Mouse (Mus musculus): ENCODE results near the gene Rnf214. TPM values are rescaled to one million over a fixed set of nuclear protein-coding genes. Genes with fewer than 3 reads are reported as not detected.

The Rnf214 gene
- polyA plus RNA-seq, 1 experiment from 2014 or later = 15.9 TPM

GRCm38 (mm10) chr9:45952057-45952456 lies 45.3 kb upstream of the Rnf214 start:
- Histone ChIP-seq H3K9me3 (ENCODE audit: low read length) (no peaks in the 10 kb centered on the region), H3K27ac (ENCODE audit: low read depth) (no peak overlapping the region), H3K4me3 (ENCODE audit: low read depth, low read length) (no peak overlapping the region), H3K27me3 (ENCODE audit: insufficient read depth, low read length) (no peaks in the 10 kb centered on the region), H3K9ac (replicated peaks) (no peak overlapping the region), H3K36me3 (replicated peaks; ENCODE audit: insufficient read depth, low read length) (peaks cover 44% of the 10 kb centered on the region), H3K4me2 (ENCODE audit: low read depth, low read length) (no peak overlapping the region), H3K4me1 (ENCODE audit: insufficient read depth) (peaks cover 19% of the 10 kb centered on the region)
- WGBS (ENCODE audit: insufficient replicate concordance) = 97% methylated on average over 4 of the region's 4 CpGs
- no peak for DNase-seq
- TF ChIP-seq CTCF (IDR thresholded peaks at IDR 0.05; ENCODE audit: low read depth) = no peak
- TF ChIP-seq EP300 (IDR thresholded peaks at IDR 0.05; ENCODE audit: low read depth) = no peak
- ATAC-seq = no peak

GRCm38 (mm10) chr9:45946872-45947183 lies 40.1 kb upstream of the Rnf214 start:
- peaks cover 13% of the 10 kb centered on the region for H3K4me1 ChIP-seq (ENCODE audit: insufficient read depth)
- H3K9ac ChIP-seq (replicated peaks) = no peak overlapping the region
- no peaks in the 10 kb centered on the region for H3K27me3 ChIP-seq (ENCODE audit: insufficient read depth, low read length)
- WGBS (ENCODE audit: insufficient replicate concordance) = 77% methylated on average over 10 of the region's 10 CpGs
- no peak for TF ChIP-seq EP300 (IDR thresholded peaks at IDR 0.05; ENCODE audit: low read depth)
- no peak for TF ChIP-seq CTCF (IDR thresholded peaks at IDR 0.05; ENCODE audit: low read depth)
- H3K4me2 ChIP-seq (ENCODE audit: low read depth, low read length) = no peak overlapping the region
- ATAC-seq (no peak), DNase-seq (no peak)
- no peak overlapping the region for H3K27ac ChIP-seq (ENCODE audit: low read depth)
- no peak overlapping the region for H3K4me3 ChIP-seq (ENCODE audit: low read depth, low read length)
- H3K9me3 ChIP-seq (ENCODE audit: low read length) = no peaks in the 10 kb centered on the region
- peaks cover 90% of the 10 kb centered on the region for H3K36me3 ChIP-seq (replicated peaks; ENCODE audit: insufficient read depth, low read length)

- H3K4me1 ChIP-seq (ENCODE audit: insufficient read depth) = peaks cover 16% of the 10 kb centered on the region
- H3K9me3 ChIP-seq (ENCODE audit: low read length) = no peaks in the 10 kb centered on the region
- no peaks in the 10 kb centered on the region for H3K27me3 ChIP-seq (ENCODE audit: insufficient read depth, low read length)
- H3K36me3 ChIP-seq (replicated peaks; ENCODE audit: insufficient read depth, low read length) = peaks cover 90% of the 10 kb centered on the region
- DNase-seq (no peak), ATAC-seq (no peak)
- no peak overlapping the region for H3K9ac ChIP-seq (replicated peaks)
- no peak overlapping the region for H3K4me2 ChIP-seq (ENCODE audit: low read depth, low read length)
- TF ChIP-seq CTCF (IDR thresholded peaks at IDR 0.05; ENCODE audit: low read depth) = no peak
- TF ChIP-seq EP300 (IDR thresholded peaks at IDR 0.05; ENCODE audit: low read depth) = no peak
- no peak overlapping the region for H3K4me3 ChIP-seq (ENCODE audit: low read depth, low read length)
- WGBS (ENCODE audit: insufficient replicate concordance) = 89% methylated on average over 16 of the region's 16 CpGs
- H3K27ac ChIP-seq (ENCODE audit: low read depth) = no peak overlapping the region
These were observed 39.6 kb upstream of the Rnf214 start for GRCm38 (mm10) chr9:45946182-45946871.

- H3K4me1 ChIP-seq (ENCODE audit: insufficient read depth) = peaks cover 16% of the 10 kb centered on the region
- DNase-seq = no peak
- no peak overlapping the region for H3K4me2 ChIP-seq (ENCODE audit: low read depth, low read length)
- 82% methylated on average over 13 of the region's 13 CpGs for WGBS (ENCODE audit: insufficient replicate concordance)
- H3K9ac ChIP-seq (replicated peaks) = no peak overlapping the region
- H3K27ac ChIP-seq (ENCODE audit: low read depth) = no peak overlapping the region
- H3K4me3 ChIP-seq (ENCODE audit: low read depth, low read length) = no peak overlapping the region
- peaks cover 91% of the 10 kb centered on the region for H3K36me3 ChIP-seq (replicated peaks; ENCODE audit: insufficient read depth, low read length)
- no peak for TF ChIP-seq CTCF (IDR thresholded peaks at IDR 0.05; ENCODE audit: low read depth)
- TF ChIP-seq EP300 (IDR thresholded peaks at IDR 0.05; ENCODE audit: low read depth) = no peak
- no peak for ATAC-seq
- H3K27me3 ChIP-seq (ENCODE audit: insufficient read depth, low read length) = no peaks in the 10 kb centered on the region
- no peaks in the 10 kb centered on the region for H3K9me3 ChIP-seq (ENCODE audit: low read length)
These were observed 39.0 kb upstream of the Rnf214 start for GRCm38 (mm10) chr9:45945721-45946120.

- Histone ChIP-seq H3K4me1 (ENCODE audit: insufficient read depth) (peaks cover 16% of the 10 kb centered on the region), H3K27ac (ENCODE audit: low read depth) (peak overlapping the region; percentile 48; the same call in 1 of the 2 replicates), H3K4me2 (ENCODE audit: low read depth, low read length) (no peak overlapping the region), H3K9ac (replicated peaks) (no peak overlapping the region), H3K27me3 (ENCODE audit: insufficient read depth, low read length) (no peaks in the 10 kb centered on the region), H3K9me3 (ENCODE audit: low read length) (no peaks in the 10 kb centered on the region), H3K4me3 (ENCODE audit: low read depth, low read length) (no peak overlapping the region), H3K36me3 (replicated peaks; ENCODE audit: insufficient read depth, low read length) (peaks cover 81% of the 10 kb centered on the region)
- DNase-seq = peak; percentile 45
- TF ChIP-seq CTCF (IDR thresholded peaks at IDR 0.05; ENCODE audit: low read depth) = no peak
- no peak for TF ChIP-seq EP300 (IDR thresholded peaks at IDR 0.05; ENCODE audit: low read depth)
- WGBS (ENCODE audit: insufficient replicate concordance) = 46% methylated on average over 13 of the region's 13 CpGs
- ATAC-seq = no peak
These were observed 38.0 kb upstream of the Rnf214 start for GRCm38 (mm10) chr9:45944506-45945400.

All from liver, postnatal 0 days (tissue).